In genomic region chr7:129027116-129027515, GRCm38 (mm10) we compare ENCODE assay signal across 26 mouse cellular contexts.
"Had no signal": no experiment of that assay in that cellular context is flagged by ENCODE, and none has a peak within 500 bp of the region (broad histone marks: within the 10 kb centered on the region; RNA-seq: fewer than 3 reads in every experiment).

No protein-coding gene starts in this region.

- H3K4me1 ChIP-seq: heart, embryonic 12.5 days; hindbrain, embryonic 10.5 days; hindbrain, embryonic 12.5 days; intestine, embryonic 15.5 days; limb, embryonic 10.5 days; limb, embryonic 12.5 days; liver, embryonic 13.5 days had no signal

- H3K4me3 ChIP-seq: gastrocnemius, adult 2 months; heart, adult 2 months; heart, embryonic 12.5 days; hindbrain, embryonic 10.5 days; hindbrain, embryonic 12.5 days; intestine, embryonic 15.5 days; layer of hippocampus, adult 2 months; left cerebral cortex, adult 2 months; limb, embryonic 10.5 days; limb, embryonic 12.5 days; liver, embryonic 13.5 days had no signal

- H3K4me2 ChIP-seq: heart, embryonic 12.5 days; hindbrain, embryonic 12.5 days; hindbrain, embryonic 14.5 days; intestine, embryonic 15.5 days; limb, embryonic 12.5 days; liver, embryonic 11.5 days; liver, embryonic 13.5 days had no signal

- H3K27ac ChIP-seq: gastrocnemius, adult 2 months; heart, adult 2 months; hindbrain, embryonic 10.5 days; hindbrain, embryonic 12.5 days; hindbrain, embryonic 14.5 days; intestine, embryonic 15.5 days; layer of hippocampus, adult 2 months; left cerebral cortex, adult 2 months; limb, embryonic 10.5 days; limb, embryonic 12.5 days; liver, embryonic 13.5 days had no signal

- H3K9ac ChIP-seq: heart, embryonic 12.5 days; hindbrain, embryonic 12.5 days; hindbrain, embryonic 14.5 days; intestine, embryonic 15.5 days; limb, embryonic 12.5 days; liver, embryonic 13.5 days had no signal

- H3K36me3 ChIP-seq: heart, embryonic 12.5 days; hindbrain, embryonic 10.5 days; hindbrain, embryonic 12.5 days; intestine, embryonic 15.5 days; limb, embryonic 10.5 days; limb, embryonic 12.5 days; liver, embryonic 13.5 days had no signal

- ATAC-seq: hindbrain, embryonic 16.5 days; inflammation-experienced regulatory T-cells, adult 6 months; intestine, embryonic 15.5 days; intestine, postnatal 0 days had no signal

- H3K9me3 ChIP-seq: heart, embryonic 12.5 days; hindbrain, embryonic 10.5 days; hindbrain, embryonic 12.5 days; intestine, embryonic 15.5 days; limb, embryonic 10.5 days; limb, embryonic 12.5 days; liver, embryonic 13.5 days had no signal

- DNase-seq: gastrocnemius, adult 2 months; gastrocnemius, postnatal 10 days; gastrocnemius, postnatal 25 days; heart, adult 2 months; heart, postnatal 10 days; heart, postnatal 4 days; kidney, adult 18-20 months; kidney, adult 8-10 months; kidney, postnatal 10 days; kidney, postnatal 25 days; kidney, postnatal 4 days; liver; liver, embryonic 13.5 days had no signal

- H3K27me3 ChIP-seq: heart, embryonic 12.5 days; hindbrain, embryonic 12.5 days; intestine, embryonic 15.5 days; limb, embryonic 12.5 days; liver, embryonic 13.5 days had no signal
